Mouse (Mus musculus) hindbrain, embryonic 13.5 days (tissue): ENCODE measurements around the gene 4930548H24Rik. TPM values are rescaled to one million over a fixed set of nuclear protein-coding genes. Genes with fewer than 3 reads are reported as not detected.

ENCODE experiments used
- ATAC-seq: fragments of 200-750 bp; cut with Nextera tagmentation; 2 replicates; pipeline ENCODE4 v1.8.0; 2017; ENCODE audit warnings: moderate TSS enrichment; ENCODE audit not compliant: low FRiP score
- H3K27ac ChIP-seq: fragments of 300-500 bp; sonication (generic); 2 replicates; pipeline ENCODE4 v1.5.1; 2015; ENCODE audit warnings: inconsistent platforms, mild to moderate bottlenecking, moderate library complexity
- H3K27me3 ChIP-seq: fragments of 300-500 bp; sonication (generic); 2 replicates; pipeline ENCODE4 v1.6.1; 2015; ENCODE audit warnings: mild to moderate bottlenecking, inconsistent platforms
- H3K36me3 ChIP-seq: fragments of 300-500 bp; sonication (generic); 2 replicates; pipeline ENCODE4 v1.6.1; 2015; ENCODE audit warnings: mild to moderate bottlenecking, inconsistent platforms
- H3K4me1 ChIP-seq: fragments of 300-500 bp; sonication (generic); replicated peaks from 2 replicates; pipeline ENCODE4 v1.6.1; 2015; ENCODE audit warnings: inconsistent platforms
- H3K4me2 ChIP-seq: fragments of 300-500 bp; sonication (generic); 2 replicates; pipeline ENCODE4 v1.6.1; 2015; ENCODE audit warnings: inconsistent platforms, mild to moderate bottlenecking, moderate library complexity
- H3K4me3 ChIP-seq: fragments of 300-500 bp; sonication (generic); 2 replicates; pipeline ENCODE4 v1.5.1; 2015; ENCODE audit warnings: mild to moderate bottlenecking, inconsistent platforms
- H3K9ac ChIP-seq: fragments of 300-500 bp; sonication (generic); 2 replicates; pipeline ENCODE4 v1.6.1; 2015; ENCODE audit warnings: mild to moderate bottlenecking, inconsistent platforms
- H3K9me3 ChIP-seq: fragments of 300-500 bp; sonication (generic); 2 replicates; pipeline ENCODE4 v1.6.1; 2016; ENCODE audit warnings: inconsistent platforms
- WGBS: fragments of 180-500 bp; shearing (Covaris S2); methylation state at CpG from one replicate; pipeline ENCODE4 v1.1.7; 2015; 5-methylcytosine and 5-hydroxymethylcytosine counted together
- polyA plus RNA-seq: library from polyadenylated mRNA; unstranded; fragments of >200 nt; fragmentation: Nextera tagmentation; extraction: Ambion mirVana; gene quantifications from 2 replicates; pipeline ENCODE4 v1.2.1, GENCODE M21; 2015

The 4930548H24Rik gene
- 0.25 TPM in 1 of 2 replicates, not detected in the other for polyA plus RNA-seq

DNA sequence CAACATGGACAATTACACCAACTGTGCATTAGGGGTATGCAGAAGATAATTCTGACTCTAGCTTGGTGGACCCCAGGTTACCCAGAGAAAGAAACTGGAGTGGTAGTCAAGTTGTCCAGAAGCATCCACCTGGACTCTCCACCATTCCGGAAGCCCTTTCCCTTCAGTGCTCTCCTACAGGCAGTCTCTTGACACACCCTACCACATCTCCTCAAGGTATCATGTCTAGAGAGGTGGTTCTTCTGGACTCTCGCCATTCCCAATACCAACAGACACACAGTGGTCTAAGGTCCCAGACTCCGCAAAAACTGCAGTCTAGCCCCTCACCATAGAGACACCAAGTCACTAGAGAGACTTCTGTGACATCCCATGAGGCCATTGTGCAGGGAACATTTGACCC is at the start of gene 4930548H24Rik:
TSS of gene 4930548H24Rik (plus strand) at position 301 of the 400 bp plus-strand sequence.
- 96% methylated on average over 3 of the region's 3 CpGs for WGBS
- no peaks in the 10 kb centered on the region for H3K27me3 ChIP-seq
- no peak for ATAC-seq
- no peaks in the 10 kb centered on the region for H3K4me1 ChIP-seq
- no peak within 1 kb of the TSS for H3K27ac ChIP-seq
- no peak within 1 kb of the TSS for H3K9ac ChIP-seq
- no peak within 1 kb of the TSS for H3K4me2 ChIP-seq
- no peaks in the 10 kb centered on the region for H3K9me3 ChIP-seq
- H3K4me3 ChIP-seq = no peak within 1 kb of the TSS
- peaks cover 44% of the 10 kb centered on the region for H3K36me3 ChIP-seq

DNA sequence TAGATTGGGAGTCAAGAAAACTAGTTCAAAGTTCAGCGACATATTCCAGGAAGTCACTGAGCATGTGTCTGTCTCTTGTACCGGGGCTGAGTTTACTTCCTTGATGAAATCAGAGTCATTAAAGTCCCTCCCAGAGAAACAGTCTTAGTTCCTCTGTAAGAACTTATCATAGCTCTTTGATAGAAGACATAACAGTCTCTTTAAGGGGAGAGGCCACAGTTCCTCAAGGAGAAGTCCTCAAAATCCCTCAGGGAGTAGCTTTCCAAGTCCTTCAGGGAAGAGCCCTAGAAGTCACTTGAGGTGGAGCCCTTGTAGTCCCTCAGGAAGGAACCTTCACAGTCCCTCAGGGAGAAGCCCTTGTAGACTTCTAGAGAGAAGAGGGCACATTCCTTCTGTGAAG is 34.2 kb upstream of the 4930548H24Rik start:
- Histone ChIP-seq H3K9me3 (no peaks in the 10 kb centered on the region), H3K27me3 (no peaks in the 10 kb centered on the region), H3K4me3 (no peak overlapping the region), H3K36me3 (0 out of 2 replicates have a peak, but pooled peaks cover 3% of the 10 kb centered on the region), H3K4me2 (no peak overlapping the region), H3K27ac (no peak overlapping the region), H3K9ac (no peak overlapping the region), H3K4me1 (peaks cover 15% of the 10 kb centered on the region)
- WGBS = 87% methylated on average over 2 of the region's 2 CpGs
- 0 out of 2 replicates have a peak, but pooled peaks have one; percentile 9 for ATAC-seq

DNA sequence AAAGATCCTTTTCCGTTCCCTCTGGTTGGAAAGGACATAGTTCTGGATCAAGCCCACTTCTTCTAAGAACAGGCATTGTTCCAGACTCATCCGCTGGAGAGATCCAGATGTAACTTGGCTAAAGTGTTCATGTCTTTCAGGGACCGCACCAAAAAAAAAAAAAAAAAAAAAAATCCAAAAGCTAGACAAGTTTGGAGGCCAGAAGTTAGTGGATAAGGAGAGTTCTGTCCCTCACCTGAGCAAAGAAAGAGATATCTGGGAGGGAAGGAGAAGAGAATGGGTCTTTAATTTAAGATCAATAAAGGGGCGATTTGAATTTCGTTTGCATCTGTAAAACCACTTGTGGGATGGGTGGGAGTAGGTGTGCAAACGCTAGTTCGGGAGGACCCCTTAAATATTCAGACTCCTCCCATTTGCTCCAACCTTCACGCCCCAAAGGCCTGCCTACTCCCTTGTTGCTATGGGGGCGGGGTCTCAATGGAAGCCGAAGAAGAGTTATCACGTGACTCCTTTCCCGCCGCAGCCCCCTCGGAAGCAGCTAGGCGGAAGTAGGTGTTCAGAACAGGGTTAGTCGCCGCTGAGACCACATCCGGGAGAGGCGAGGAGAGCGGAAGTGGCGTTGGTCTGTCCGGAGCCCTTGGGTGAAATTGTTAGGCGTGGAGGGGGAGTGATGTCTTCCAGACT is 33.5 kb upstream of the 4930548H24Rik start, which contains the start of gene Zfp512:
TSS of gene Zfp512 (plus strand) at position 554 of the 684 bp plus-strand sequence.
- 6% methylated on average over 23 of the region's 23 CpGs for WGBS
- no peaks in the 10 kb centered on the region for H3K9me3 ChIP-seq

DNA sequence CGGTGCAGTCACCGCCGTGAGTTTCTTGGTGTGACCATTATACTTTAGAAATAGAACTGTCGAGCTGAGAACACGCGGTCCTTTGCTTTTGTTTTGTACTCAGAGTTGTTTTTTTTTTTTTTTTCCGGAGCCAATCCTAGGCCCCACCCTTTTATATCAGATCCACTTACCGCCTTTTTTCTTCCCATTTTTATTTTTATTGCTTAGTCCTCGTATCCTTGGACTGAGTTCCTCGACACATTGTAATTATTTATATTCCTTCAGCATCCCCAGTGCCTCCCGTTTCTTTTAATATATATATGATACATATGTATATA is 33.0 kb upstream of the 4930548H24Rik start:
- ATAC-seq = no peak
- WGBS = 0% methylated on average over 11 of the region's 11 CpGs

More for the DNA sequence above, 33.5 kb upstream of the 4930548H24Rik start, which contains the start of gene Zfp512:
- Histone ChIP-seq H3K4me3 (peak within 1 kb of the TSS; percentile 54), H3K27me3 (no peaks in the 10 kb centered on the region), H3K36me3 (0 out of 2 replicates have a peak, but pooled peaks cover 3% of the 10 kb centered on the region), H3K4me1 (peaks cover 15% of the 10 kb centered on the region), H3K9ac (peak within 1 kb of the TSS; percentile 80), H3K4me2 (peak within 1 kb of the TSS; percentile 70), H3K27ac (peak within 1 kb of the TSS; percentile 53; the same call in 1 of the 2 replicates)
- peak; percentile 99 for ATAC-seq

GRCm38 (mm10) chr5:31452886-31453410 is 32.6 kb upstream of the 4930548H24Rik start:
- Histone ChIP-seq H3K27ac (no peak overlapping the region), H3K4me1 (peaks cover 15% of the 10 kb centered on the region), H3K36me3 (0 out of 2 replicates have a peak, but pooled peaks cover 3% of the 10 kb centered on the region), H3K9ac (peak overlapping the region; percentile 80), H3K4me2 (peak overlapping the region; percentile 70), H3K4me3 (peak overlapping the region; percentile 54), H3K27me3 (no peaks in the 10 kb centered on the region), H3K9me3 (no peaks in the 10 kb centered on the region)
- no peak for ATAC-seq
- 21% methylated on average over 7 of the region's 7 CpGs for WGBS

More for the DNA sequence above, 33.0 kb upstream of the 4930548H24Rik start:
- peak overlapping the region; percentile 54 for H3K4me3 ChIP-seq
- peaks cover 15% of the 10 kb centered on the region for H3K4me1 ChIP-seq
- no peaks in the 10 kb centered on the region for H3K27me3 ChIP-seq
- H3K36me3 ChIP-seq = 0 out of 2 replicates have a peak, but pooled peaks cover 3% of the 10 kb centered on the region
- H3K9me3 ChIP-seq = no peaks in the 10 kb centered on the region
- H3K9ac ChIP-seq = peak overlapping the region; percentile 80
- H3K27ac ChIP-seq = peak overlapping the region; percentile 53; the same call in 1 of the 2 replicates
- H3K4me2 ChIP-seq = peak overlapping the region; percentile 70

DNA sequence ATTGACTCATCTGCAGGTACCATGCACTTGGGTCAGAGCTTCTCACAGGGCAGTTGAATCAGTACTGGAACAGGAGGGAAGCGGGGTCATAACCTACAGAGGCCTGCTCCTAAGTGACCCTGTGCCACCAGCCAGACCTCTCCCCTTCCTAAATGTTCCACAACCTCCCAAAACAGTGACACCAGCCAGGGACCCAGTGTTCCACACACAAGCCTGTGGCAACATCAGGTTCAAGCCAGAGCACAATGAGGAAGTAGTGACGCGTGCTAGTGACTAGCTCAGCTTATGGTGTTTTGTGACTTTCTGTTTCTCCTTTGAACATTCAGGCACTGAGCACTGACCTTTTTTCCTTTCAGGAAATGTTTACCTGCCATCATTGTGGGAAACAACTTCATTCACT is 17.7 kb upstream of the 4930548H24Rik start:
- ATAC-seq = no peak
- Histone ChIP-seq H3K9me3 (no peaks in the 10 kb centered on the region), H3K9ac (no peak overlapping the region), H3K27me3 (no peaks in the 10 kb centered on the region), H3K4me1 (no peaks in the 10 kb centered on the region), H3K36me3 (peaks cover 73% of the 10 kb centered on the region), H3K4me2 (no peak overlapping the region), H3K27ac (no peak overlapping the region), H3K4me3 (no peak overlapping the region)
- WGBS = 92% methylated on average over 3 of the region's 3 CpGs

GRCm38 (mm10) chr5:31469711-31470110 is 15.8 kb upstream of the 4930548H24Rik start:
- Histone ChIP-seq H3K27me3 (no peaks in the 10 kb centered on the region), H3K4me3 (no peak overlapping the region), H3K9ac (0 out of 2 replicates have a peak overlapping the region, but pooled peaks have one; percentile 5), H3K4me1 (no peaks in the 10 kb centered on the region), H3K9me3 (no peaks in the 10 kb centered on the region), H3K4me2 (no peak overlapping the region), H3K27ac (no peak overlapping the region), H3K36me3 (peaks cover 92% of the 10 kb centered on the region)
- no peak for ATAC-seq
- WGBS = 95% methylated on average over 6 of the region's 6 CpGs

- WGBS = 87% methylated on average over 7 of the region's 7 CpGs
- no peak for ATAC-seq
These were observed 15.2 kb upstream of the 4930548H24Rik start for GRCm38 (mm10) chr5:31470334-31470733.

DNA sequence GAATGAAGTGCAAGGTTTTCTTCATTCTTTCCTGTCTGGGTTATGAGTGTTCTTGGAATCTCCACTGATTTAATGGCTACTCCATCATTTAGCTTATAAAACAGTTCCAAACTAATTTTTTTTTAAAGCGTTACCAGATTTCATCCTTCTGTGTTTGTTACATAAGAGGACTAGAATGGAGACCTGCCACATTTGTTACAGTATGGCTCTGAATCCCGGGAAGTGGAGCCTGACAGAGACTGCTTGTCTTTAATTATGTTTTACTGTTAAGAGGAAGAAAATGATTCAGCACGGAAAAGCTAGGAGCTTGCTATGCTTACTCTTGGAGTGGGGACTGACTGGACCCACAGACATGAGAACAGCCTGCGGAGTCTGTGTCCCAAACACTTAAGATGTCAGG is 5.0 kb upstream of the 4930548H24Rik start:
- Histone ChIP-seq H3K4me2 (no peak overlapping the region), H3K27ac (no peak overlapping the region), H3K9ac (no peak overlapping the region), H3K27me3 (no peaks in the 10 kb centered on the region), H3K4me3 (no peak overlapping the region), H3K9me3 (no peaks in the 10 kb centered on the region), H3K4me1 (no peaks in the 10 kb centered on the region), H3K36me3 (peaks cover 91% of the 10 kb centered on the region)
- no peak for ATAC-seq
- WGBS = 97% methylated on average over 4 of the region's 4 CpGs

More at GRCm38 (mm10) chr5:31470334-31470733, 15.2 kb upstream of the 4930548H24Rik start:
- Histone ChIP-seq H3K36me3 (peaks cover 96% of the 10 kb centered on the region), H3K27me3 (no peaks in the 10 kb centered on the region), H3K27ac (no peak overlapping the region), H3K9ac (no peak overlapping the region), H3K4me2 (no peak overlapping the region), H3K4me3 (no peak overlapping the region), H3K9me3 (no peaks in the 10 kb centered on the region), H3K4me1 (no peaks in the 10 kb centered on the region)

DNA sequence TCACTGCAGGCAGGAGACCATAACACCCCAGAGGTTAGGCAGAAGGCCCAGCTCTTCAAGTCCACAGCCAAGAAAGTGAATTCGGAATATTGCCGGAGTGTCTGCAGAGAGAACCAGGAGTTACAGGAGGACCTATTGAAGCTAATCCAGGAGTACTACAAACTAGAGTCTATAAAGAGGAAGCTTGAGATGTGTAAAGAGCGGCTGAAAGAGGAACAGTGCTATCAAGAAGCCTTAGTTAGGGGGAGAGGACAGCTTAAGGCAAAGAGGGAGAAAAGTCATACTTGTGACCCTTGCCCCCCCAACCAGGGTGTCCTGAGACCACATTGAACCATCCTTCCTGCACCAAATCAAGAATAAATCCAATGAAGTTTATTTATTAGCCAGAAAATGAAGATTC is 2.3 kb downstream of the 4930548H24Rik start:
- WGBS = 97% methylated on average over 3 of the region's 3 CpGs

GRCm38 (mm10) chr5:31489116-31489769 is 3.7 kb downstream of the 4930548H24Rik start:
- Histone ChIP-seq H3K4me2 (no peak overlapping the region), H3K27me3 (no peaks in the 10 kb centered on the region), H3K4me3 (no peak overlapping the region), H3K9ac (no peak overlapping the region), H3K27ac (no peak overlapping the region), H3K9me3 (0 out of 2 replicates have a peak, but pooled peaks cover 3% of the 10 kb centered on the region), H3K36me3 (peaks cover 14% of the 10 kb centered on the region), H3K4me1 (peaks cover 3% of the 10 kb centered on the region; the same call in 1 of the 2 replicates)
- WGBS = 74% methylated on average over 7 of the region's 7 CpGs
- ATAC-seq = no peak

More for the DNA sequence above, 2.3 kb downstream of the 4930548H24Rik start:
- H3K4me1 ChIP-seq = no peaks in the 10 kb centered on the region
- H3K4me2 ChIP-seq = no peak overlapping the region
- ATAC-seq = no peak
- H3K27me3 ChIP-seq = no peaks in the 10 kb centered on the region
- no peak overlapping the region for H3K27ac ChIP-seq
- H3K36me3 ChIP-seq = peaks cover 22% of the 10 kb centered on the region
- no peak overlapping the region for H3K4me3 ChIP-seq
- no peak overlapping the region for H3K9ac ChIP-seq
- 0 out of 2 replicates have a peak, but pooled peaks cover 3% of the 10 kb centered on the region for H3K9me3 ChIP-seq

DNA sequence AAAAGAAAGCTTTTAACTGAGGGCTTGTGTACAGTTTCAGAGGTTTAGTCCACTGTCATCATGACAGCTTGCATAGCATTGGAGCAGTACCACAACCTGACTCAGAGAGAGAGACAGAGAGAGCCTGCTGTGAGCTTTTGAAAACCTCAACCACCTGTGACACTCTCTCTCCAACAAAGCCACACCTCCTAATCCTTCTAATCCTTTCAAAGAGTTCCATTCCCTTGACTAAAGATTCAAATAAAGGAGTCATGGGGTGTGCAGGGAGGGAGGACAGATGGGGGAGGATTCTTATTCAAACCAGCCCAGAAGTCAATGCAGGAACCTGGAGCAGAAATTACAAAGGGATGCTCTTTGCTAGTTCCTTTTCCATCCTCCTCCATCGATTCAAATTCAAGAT is 6.5 kb downstream of the 4930548H24Rik start:
- WGBS = 68% methylated on average over 1 of the region's 1 CpGs
- Histone ChIP-seq H3K36me3 (peaks cover 8% of the 10 kb centered on the region), H3K4me1 (peaks cover 14% of the 10 kb centered on the region), H3K27ac (no peak overlapping the region), H3K9ac (no peak overlapping the region), H3K4me3 (no peak overlapping the region), H3K9me3 (0 out of 2 replicates have a peak, but pooled peaks cover 3% of the 10 kb centered on the region), H3K27me3 (no peaks in the 10 kb centered on the region), H3K4me2 (no peak overlapping the region)
- no peak for ATAC-seq
